Mouse (Mus musculus): ENCODE results near the gene Fgfr2.

The Fgfr2 gene

GRCm38 (mm10) chr7:132736099-132736862 lies 386.9 kb downstream of the Fgfr2 start:
- DNase-seq = peak; percentile 53

- peak; percentile 82 for DNase-seq
Measured at GRCm38 (mm10) chr7:132735145-132735544, 388.0 kb downstream of the Fgfr2 start.

- DNase-seq = no peak
Measured at GRCm38 (mm10) chr7:132734222-132734621, 388.9 kb downstream of the Fgfr2 start.

DNA sequence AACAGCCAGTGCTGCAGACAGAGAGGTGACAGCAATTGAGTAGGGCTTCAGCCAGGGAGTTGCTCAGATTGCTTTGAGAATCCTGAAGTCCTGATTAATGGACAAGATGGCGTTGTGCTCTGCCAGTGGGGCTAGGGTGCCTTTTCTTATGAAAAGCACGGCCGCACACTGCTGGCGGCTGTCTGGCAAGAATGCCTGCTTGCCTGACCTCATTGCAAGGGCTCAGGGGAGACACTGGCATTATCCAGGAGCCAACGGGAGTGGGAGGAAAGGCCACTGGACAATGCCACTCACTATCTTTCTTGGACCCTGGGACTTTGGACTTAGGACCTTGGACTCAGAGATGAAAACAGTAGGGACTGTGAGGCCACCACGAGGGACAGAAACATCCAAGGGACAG lies 389.6 kb downstream of the Fgfr2 start:
- no peak for DNase-seq

DNA sequence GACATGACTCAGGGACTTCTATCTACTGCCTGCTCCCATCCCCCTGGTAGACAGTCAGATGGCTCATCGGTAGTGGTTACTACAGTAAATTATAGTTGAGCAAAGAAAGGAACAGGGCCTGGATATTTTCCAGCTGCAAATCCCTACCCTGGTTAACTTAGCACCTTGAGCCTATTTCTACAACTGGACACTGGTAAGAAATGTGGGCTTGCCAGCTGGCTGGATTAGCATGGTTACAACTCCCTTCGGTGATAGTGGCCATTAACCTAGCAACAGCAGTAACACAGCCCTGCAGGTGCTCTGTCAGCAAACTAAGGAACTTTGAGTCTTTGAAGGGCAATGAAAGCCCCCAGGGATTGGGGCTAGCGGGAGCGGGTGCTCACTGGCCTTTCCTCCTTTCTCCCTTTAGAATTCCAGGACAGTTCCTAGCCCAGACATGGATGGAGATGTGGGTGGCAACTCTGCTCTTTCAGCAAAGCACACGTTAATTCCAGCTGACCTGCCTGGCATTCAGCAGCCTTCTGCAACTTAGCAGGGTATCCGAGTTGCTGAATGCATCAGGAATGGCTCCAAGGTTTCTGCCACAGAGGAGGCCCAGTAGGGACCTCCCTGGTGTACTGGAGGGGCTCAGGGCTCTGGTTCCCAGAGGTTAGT lies 390.9 kb downstream of the Fgfr2 start:
- DNase-seq = no peak

DNA sequence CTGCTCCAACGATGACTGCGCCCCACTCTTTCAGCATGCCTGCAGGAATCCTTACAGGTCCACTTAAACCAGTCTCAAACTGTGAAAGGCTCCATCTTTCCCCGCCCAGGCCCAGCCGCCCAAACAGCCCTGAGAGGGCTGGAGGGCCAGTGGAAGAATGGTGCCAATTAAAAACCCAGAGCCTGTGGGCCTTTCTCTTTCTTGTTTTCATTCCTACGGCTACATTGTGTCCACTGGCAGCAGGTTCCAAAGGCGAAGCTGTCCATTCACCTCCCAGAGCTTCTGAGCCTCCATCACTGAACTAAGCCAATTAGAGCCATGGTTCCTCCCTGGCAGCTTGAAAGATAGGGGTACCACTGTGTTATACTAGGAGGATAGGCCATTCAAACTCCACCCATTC lies 391.6 kb downstream of the Fgfr2 start:
- no peak for DNase-seq

DNA sequence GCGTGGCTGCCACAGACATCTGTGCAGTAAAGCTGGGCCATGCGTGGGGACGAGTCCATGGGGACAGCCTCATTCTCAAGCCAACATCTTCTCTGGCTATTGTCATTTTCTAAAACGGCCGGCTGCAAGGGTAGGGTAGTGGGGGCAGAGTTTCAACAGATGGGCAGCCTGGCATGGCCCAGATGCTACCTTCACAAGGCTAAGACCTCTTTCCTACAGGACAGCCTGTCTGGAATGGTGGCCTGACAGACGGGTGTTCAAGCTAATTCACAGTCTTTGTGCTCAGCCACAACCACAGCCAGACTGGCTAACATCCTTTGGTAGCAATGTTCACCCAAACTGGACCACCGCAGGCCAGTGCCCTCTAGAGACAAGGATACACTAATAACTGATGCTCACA lies 392.6 kb downstream of the Fgfr2 start:
- no peak for DNase-seq

DNA sequence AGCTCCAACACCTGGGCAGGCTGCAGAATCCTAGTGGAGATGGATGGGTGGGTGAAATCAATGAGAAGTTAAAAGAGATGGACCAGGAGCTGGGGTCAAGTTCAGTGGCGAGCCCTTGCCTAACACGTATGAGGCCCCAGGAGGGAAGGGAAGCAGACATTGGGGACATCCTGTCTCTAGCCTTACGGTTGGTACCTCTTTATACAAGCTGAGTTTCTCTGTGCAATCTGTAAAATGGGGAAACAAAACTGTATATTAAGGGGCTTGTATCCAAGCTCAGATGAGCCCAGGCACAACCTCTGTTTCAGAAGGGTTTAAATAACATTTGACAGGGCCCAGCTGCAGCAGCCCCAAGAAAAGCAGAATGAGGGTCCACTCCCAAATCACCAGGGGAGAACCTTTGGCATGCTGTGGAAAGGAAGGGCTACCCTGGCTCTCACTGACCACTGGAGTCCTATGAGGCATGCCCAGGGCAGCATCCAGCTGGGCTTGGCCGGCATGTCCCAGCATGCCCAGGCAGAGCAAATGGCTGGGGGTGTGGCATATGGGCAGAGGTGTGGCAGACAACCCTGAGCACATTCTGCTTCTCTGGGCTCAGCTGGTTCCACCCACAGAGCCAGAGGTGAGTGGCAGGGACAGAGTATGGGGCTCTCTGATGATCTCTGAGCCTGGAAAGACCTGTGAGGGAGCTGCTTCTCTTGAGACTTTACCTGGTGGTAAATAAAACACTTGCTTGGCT lies 393.9 kb downstream of the Fgfr2 start:
- peak; percentile 54 for DNase-seq

DNA sequence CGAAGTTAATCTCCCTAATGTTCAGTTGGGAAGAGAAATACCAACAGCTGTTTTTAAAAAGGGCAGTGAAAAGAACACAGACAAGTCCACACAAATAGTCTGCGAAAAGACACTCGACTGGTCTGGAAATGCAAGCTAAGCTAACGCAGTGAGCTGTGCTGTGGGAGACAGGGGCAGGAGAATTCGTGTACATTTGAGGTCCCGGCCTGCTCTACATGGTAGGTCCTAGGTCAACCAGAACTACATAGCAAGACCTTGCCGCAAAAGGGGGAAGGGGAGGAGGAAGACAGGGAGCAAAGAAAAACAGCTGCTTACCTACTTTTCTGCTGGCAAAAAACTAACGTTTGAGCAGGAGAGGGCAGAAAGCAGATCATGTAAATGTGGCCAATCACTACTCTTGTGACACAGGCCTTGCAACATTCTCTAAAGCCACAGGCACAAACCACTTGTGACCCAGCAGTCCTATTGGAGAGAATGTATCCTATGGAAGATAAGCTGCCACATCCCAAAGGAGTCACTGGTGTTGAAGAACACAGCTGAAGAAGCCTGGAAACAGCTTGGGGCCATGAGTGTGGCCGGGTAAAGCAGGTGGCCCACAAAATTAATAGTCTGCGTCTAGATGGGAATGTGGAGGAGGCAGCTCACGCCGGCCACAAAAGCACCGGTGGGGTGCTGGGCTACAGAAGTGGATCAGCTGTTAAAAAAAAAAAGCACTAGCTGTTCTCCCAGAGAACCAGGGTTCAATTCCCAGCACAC lies 396.9 kb downstream of the Fgfr2 start:
- no peak for DNase-seq

GRCm38 (mm10) chr7:132724501-132725062 lies 398.6 kb downstream of the Fgfr2 start:
- DNase-seq = no peak

DNA sequence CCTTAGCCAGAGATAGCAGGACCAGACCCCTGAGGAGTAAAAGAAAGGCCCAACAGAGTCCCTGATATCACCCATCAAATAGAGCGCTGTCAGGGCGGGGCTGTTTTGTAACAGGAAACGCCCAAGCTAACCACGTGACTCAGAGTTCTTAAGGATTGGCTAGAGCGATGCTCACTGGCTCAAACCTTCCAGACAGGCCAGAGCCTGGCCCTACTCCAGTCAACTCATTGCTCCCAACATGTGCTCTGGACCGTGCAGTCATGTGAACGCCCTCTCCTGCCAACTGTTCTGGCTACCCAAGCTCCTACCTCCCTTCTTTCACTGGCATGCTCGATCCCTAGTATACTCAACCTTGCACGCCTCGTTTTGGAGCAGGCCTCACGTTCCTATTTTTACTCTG lies 399.2 kb downstream of the Fgfr2 start:
- peak; percentile 87 for DNase-seq

DNA sequence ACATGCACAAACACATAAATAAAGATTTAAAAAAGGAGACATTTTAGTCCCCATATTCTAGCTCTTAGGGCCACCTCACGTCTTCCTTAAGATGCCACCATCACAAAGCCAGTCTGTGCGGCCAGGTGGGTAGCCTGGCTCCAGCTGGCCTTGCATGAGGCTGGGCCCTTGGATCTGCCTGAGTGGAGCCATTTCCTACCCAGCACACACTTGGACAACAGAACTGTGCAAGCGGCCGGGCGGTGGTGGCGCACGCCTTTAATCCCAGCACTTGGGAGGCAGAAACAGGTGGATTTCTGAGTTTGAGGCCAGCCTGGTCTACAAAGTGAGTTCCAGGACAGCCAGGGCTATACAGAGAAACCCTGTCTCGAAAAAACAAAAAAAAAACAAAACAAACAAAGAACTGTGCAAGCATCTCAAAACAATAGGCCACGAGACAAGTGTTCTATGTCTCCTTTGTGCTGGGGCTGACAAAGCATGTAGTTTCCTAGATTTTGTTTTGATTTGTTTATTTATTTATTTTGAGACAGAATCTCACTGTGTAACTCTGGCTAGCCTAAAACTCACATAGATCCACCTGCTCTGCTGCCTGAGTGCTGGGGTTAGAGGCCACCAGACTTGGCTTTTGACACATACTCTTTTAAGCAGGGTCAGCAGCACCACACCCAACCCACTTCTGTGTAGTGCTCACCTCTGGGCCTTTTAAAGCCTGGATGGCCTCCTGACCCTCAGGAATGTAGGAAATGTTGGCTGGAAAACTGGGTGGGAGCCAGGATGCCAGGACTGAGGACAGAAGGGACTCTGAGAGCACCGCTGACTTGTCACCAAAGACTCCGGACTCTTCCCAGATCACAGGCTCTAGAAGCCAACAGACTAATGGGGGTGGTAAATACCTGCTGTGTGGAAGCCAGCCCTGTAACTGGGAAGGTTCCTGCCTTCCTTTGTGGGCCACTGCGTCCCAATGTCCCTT lies 400.5 kb downstream of the Fgfr2 start:
- DNase-seq = no peak

DNA sequence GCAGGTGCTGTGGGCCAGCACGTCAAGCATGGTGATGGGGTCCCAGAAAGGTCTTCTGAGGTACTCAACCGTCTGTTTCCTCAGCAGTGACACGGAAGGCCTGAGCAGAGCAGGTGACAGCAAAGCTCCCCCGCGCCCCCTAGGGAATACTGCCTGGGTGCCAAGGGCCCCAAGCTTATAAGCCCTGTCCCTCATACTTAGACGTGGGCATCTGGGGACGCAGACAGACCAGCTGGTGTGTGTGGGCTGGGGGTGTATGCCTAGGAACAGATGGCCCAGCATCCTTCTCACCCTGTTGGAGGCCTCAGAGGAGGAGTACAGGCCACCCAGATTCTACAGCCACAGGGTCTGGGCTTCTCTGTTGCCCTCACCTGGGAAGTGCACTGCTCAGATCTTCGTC lies 402.6 kb downstream of the Fgfr2 start:
- DNase-seq = no peak

DNA sequence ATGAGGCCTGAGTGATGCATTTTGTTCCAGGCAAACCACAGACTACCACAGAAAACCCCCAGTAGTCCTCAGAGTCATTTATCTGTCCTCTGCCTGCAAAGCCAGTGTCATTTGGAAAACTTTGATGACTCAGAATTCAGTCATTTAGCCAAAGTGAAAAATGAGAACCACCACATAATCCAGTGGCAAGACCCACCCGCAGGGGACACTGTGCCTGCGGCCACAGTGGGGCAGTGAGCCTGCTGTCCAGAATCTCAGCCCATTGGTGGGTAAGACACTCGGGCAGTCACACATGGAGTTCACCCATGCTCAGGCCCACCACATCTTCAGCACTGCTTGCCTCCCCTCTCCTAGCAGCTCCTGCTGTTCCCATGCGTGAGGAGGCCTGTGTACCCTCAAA lies 403.6 kb downstream of the Fgfr2 start:
- DNase-seq = no peak

GRCm38 (mm10) chr7:132715259-132715658 lies 407.9 kb downstream of the Fgfr2 start:
- no peak for DNase-seq

- DNase-seq = peak; percentile 34
Measured at GRCm38 (mm10) chr7:132714236-132714923, 408.8 kb downstream of the Fgfr2 start.

- DNase-seq = peak; percentile 35
Measured at GRCm38 (mm10) chr7:132713483-132714126, 409.5 kb downstream of the Fgfr2 start.

GRCm38 (mm10) chr7:132712956-132713355 lies 410.2 kb downstream of the Fgfr2 start:
- no peak for DNase-seq

DNA sequence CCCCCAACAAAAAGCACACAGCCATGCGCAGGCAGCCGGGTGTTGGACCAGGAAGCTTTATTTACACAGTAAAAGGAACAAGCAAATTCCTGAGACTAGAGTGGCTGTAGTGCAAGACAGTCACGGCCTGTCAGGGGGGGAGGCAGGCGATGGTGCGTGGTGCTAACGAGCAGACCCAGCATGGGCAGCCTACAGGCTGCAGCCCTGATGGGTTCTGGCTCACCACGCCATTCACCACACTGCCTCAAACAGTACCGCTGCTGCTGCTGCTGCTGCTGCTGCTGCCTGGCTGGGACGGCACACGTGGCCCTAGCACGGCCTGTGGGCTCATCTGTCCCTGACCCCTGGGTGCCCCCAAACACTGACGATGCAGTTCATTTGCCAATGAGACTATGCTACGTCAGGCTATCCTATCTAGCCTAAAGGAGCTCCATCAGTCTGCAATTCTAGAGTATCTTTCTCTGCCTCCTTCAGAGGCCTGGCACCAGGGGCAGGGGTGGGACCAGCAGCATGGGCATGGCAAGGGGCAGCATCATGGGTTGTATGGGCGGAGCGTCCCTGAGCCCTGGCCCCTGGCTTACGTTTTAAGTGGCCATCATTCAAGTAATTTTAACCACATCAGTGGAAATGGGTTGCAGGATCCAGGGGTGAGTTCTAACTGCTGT lies 411.0 kb downstream of the Fgfr2 start:
- DNase-seq = no peak

DNA sequence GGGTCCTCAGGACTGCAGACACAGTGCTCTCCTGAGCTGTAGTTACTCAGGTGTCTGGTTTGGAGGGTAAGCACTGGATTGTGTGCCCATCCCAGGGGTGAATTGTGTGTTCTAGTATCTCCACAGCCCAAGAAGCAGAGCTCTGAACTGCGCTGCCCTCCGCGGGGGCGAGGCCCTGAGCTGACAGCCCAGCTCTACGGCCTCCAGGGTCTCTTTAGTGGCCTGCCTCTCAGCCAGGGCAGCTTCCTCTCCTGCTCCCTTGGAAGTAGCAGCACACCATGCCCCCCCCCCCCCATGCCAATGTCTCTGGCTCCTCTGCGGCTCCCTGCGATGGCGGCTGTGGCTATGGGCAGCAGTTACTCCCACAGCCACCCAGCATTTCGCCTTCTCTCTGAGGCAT lies 411.6 kb downstream of the Fgfr2 start:
- DNase-seq = no peak
